Mouse (Mus musculus) heart, adult 2 months (tissue): Measurements from ENCODE around the gene Kcnb1. TPM values are rescaled to one million over a fixed set of nuclear protein-coding genes. Genes with fewer than 3 reads are reported as not detected.
A peak's percentile ranks its signal among the peaks of the same experiment; 100 is the strongest.

Source experiments
- DNase-seq, 2 experiments: peaks; one replicate each; pipeline ENCODE4 v3.0.0; 2021
- H3K27ac ChIP-seq: fragments of 200-600 bp; 2 replicates; pipeline ENCODE4 v1.8.1; 2022
- H3K27me3 ChIP-seq: fragments of 200-500 bp; 2 replicates; pipeline ENCODE4 v1.6.1; 2012; ENCODE audit warnings: mild to moderate bottlenecking, low read length, inconsistent platforms, mixed read lengths; ENCODE audit not compliant: control insufficient read depth, insufficient read depth
- H3K36me3 ChIP-seq: fragments of 200-500 bp; 2 replicates; pipeline ENCODE4 v1.6.1; 2012; ENCODE audit warnings: low read length, inconsistent platforms; ENCODE audit not compliant: control insufficient read depth, insufficient read depth
- H3K4me1 ChIP-seq: fragments of 200-500 bp; 2 replicates; pipeline ENCODE4 v1.6.1; 2011; ENCODE audit warnings: low read length; ENCODE audit not compliant: control insufficient read depth, insufficient read depth
- H3K4me3 ChIP-seq: fragments of 200-600 bp; 2 replicates; pipeline ENCODE4 v1.8.1; 2022
- H3K79me2 ChIP-seq: fragments of 200-500 bp; replicated peaks from 2 replicates; pipeline ENCODE4 v1.6.1; 2012; ENCODE audit warnings: mild to moderate bottlenecking, inconsistent platforms, low read length, moderate library complexity, mixed read lengths; ENCODE audit not compliant: control insufficient read depth, insufficient read depth
- H3K9ac ChIP-seq: fragments of 200-500 bp; 2 replicates; pipeline ENCODE4 v1.6.1; 2012; ENCODE audit warnings: low read depth, mild to moderate bottlenecking, control low read depth, inconsistent platforms, low read length, mixed read lengths
- CTCF ChIP-seq: fragments of 200-600 bp; IDR thresholded peaks from 2 replicates; pipeline ENCODE4 v1.8.1; 2022; ENCODE audit warnings: antibody characterized with exemption, mild to moderate bottlenecking, moderate library complexity
- EP300 ChIP-seq: fragments of 200-500 bp; IDR thresholded peaks from 2 replicates; pipeline ENCODE4 v1.6.1; 2011; ENCODE audit warnings: low read depth, low read length, control low read depth; ENCODE audit not compliant: insufficient read depth
- POLR2A ChIP-seq: fragments of 200-500 bp; IDR thresholded peaks from 2 replicates; pipeline ENCODE4 v1.6.1; 2011; ENCODE audit warnings: mild to moderate bottlenecking, low read depth, low read length, control low read depth; ENCODE audit not compliant: insufficient read depth
- WGBS: fragments of 180-500 bp; shearing (Covaris S2); methylation state at CpG from one replicate; pipeline ENCODE4 v1.1.7; 2018; 5-methylcytosine and 5-hydroxymethylcytosine counted together
- intact Hi-C: fragments of 180-260 bp; cut with DNase I; formaldehyde crosslinking; loops from one replicate; pipeline ENCODE4 v1.15.1; 2025
- polyA plus RNA-seq: library from polyadenylated mRNA; depleted of rRNA; stranded (reverse); fragments of >200 nt; gene quantifications from 2 replicates; pipeline ENCODE4 v1.2.3, GENCODE M21; 2012
- total RNA-seq, 2 experiments: library from RNA; stranded (reverse); gene quantifications; 2 replicates each; pipeline ENCODE4 v1.2.3; 2021

Gene Kcnb1
- total and polyA plus RNA-seq, 3 experiments, result 17.2 to 38.8 (median 32.8) TPM

GRCm38 (mm10) chr2:167112737-167113136, 77.2 kb downstream of the Kcnb1 start:
- no peaks in the 10 kb centered on the region for H3K36me3 ChIP-seq
- no peaks in the 10 kb centered on the region for H3K79me2 ChIP-seq
- DNase-seq, result peak; percentile 76 to 92
- intact Hi-C loops, result loop anchor here (1.0 kb wide), 3 partner anchors 40 to 107 kb away; no protein-coding TSS in a partner anchor
- WGBS, result 46% methylated on average over 6 of the region's 6 CpGs
- TF ChIP-seq CTCF, result peak; percentile 95
- no peak for TF ChIP-seq POLR2A
- peak; percentile 96 for TF ChIP-seq EP300
- H3K4me1 ChIP-seq, result peaks cover 10% of the 10 kb centered on the region
- no peak overlapping the region for H3K4me3 ChIP-seq
- H3K27me3 ChIP-seq, result no peaks in the 10 kb centered on the region
- H3K27ac ChIP-seq, result no peak overlapping the region
- H3K9ac ChIP-seq, result no peak overlapping the region

DNA sequence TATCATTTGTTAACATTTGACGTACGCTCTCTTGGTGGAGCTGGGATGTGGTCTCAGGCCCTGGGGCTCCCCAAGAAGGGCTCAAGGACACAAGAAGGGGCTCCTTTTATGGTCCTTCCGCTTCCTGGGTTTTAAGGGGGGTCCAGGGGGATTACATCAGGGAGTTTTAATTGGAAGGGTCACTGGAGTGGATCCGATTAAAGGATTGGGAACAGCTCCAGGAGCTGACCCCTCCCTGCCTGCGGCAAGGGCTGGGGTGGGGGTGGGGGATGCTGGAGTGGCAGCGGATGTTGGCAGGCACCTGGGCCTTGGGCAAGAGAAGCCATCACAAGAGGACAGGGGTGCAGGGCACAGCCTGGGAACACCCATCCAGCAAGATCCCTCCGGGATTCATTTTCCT, 77.7 kb downstream of the Kcnb1 start:
- intact Hi-C loops, result loop anchor here (1.0 kb wide), 3 partner anchors 40 to 107 kb away; no protein-coding TSS in a partner anchor
- H3K79me2 ChIP-seq, result no peaks in the 10 kb centered on the region
- H3K4me1 ChIP-seq, result peaks cover 7% of the 10 kb centered on the region
- no peak overlapping the region for H3K9ac ChIP-seq
- H3K27me3 ChIP-seq, result no peaks in the 10 kb centered on the region
- WGBS, result 55% methylated on average over 7 of the region's 7 CpGs
- no peak for DNase-seq
- no peak for TF ChIP-seq CTCF
- no peak for TF ChIP-seq EP300
- no peak for TF ChIP-seq POLR2A
- no peak overlapping the region for H3K27ac ChIP-seq
- no peak overlapping the region for H3K4me3 ChIP-seq
- no peaks in the 10 kb centered on the region for H3K36me3 ChIP-seq

DNA sequence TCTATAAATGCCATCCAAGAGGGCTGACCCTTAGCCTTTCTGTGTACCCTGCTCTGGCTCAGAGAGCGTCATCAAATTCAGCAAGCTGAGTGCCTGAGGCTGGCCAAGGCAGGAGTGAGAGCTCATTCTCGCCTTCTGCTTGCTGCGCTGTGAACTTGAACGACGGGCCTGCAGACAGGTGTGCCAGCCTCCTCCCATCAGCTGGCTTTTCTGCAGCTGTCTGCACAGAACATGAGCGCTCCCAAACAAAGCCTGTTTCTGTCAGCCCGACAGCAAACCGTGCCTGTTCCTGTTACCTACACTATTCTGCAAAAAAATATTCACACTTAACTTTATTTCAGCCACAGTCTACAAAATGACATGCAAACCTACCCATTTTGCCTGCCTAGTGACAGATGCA, 80.4 kb downstream of the Kcnb1 start:
- no peaks in the 10 kb centered on the region for H3K27me3 ChIP-seq
- no peak for TF ChIP-seq CTCF
- no peak for TF ChIP-seq POLR2A
- TF ChIP-seq EP300, result no peak
- H3K9ac ChIP-seq, result no peak overlapping the region
- DNase-seq, result no peak
- 90% methylated on average over 8 of the region's 8 CpGs for WGBS
- no peak overlapping the region for H3K27ac ChIP-seq
- no peaks in the 10 kb centered on the region for H3K4me1 ChIP-seq
- no peak overlapping the region for H3K4me3 ChIP-seq
- H3K36me3 ChIP-seq, result no peaks in the 10 kb centered on the region
- intact Hi-C loops, result no loop called here
- H3K79me2 ChIP-seq, result no peaks in the 10 kb centered on the region

DNA sequence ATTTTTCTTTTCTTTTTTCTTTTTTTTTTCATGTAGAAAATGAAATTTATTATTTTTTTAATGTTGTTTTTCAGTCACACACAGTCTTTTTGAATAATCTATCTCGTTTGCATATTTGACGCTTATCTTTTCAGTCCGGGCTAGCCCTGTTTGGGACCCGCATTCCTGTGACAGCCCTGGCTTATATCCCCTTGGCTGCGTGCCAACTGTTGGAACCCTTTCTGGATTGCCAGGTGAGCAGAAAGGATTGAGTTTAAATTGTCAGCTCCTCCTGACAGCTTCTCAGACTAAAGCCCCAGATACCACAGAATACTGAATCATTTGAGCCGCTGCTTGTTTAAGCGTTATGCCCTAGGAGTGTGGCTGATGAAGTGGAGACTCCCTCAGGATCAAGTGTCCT, 86.4 kb downstream of the Kcnb1 start:
- 0 out of 2 replicates have a peak, but pooled peaks cover 1% of the 10 kb centered on the region for H3K4me1 ChIP-seq
- no peaks in the 10 kb centered on the region for H3K27me3 ChIP-seq
- intact Hi-C loops, result no loop called here
- no peak for DNase-seq
- H3K27ac ChIP-seq, result no peak overlapping the region
- 52% methylated on average over 7 of the region's 7 CpGs for WGBS
- no peak overlapping the region for H3K9ac ChIP-seq
- H3K4me3 ChIP-seq, result no peak overlapping the region
- TF ChIP-seq CTCF, result no peak
- no peak for TF ChIP-seq POLR2A
- TF ChIP-seq EP300, result no peak
- no peaks in the 10 kb centered on the region for H3K36me3 ChIP-seq
- no peaks in the 10 kb centered on the region for H3K79me2 ChIP-seq

GRCm38 (mm10) chr2:167101743-167102441, 88.1 kb downstream of the Kcnb1 start:
- 0 out of 2 replicates have a peak, but pooled peaks cover 1% of the 10 kb centered on the region for H3K4me1 ChIP-seq
- 0 out of 2 replicates have a peak overlapping the region, but pooled peaks have one; percentile 12 for H3K4me3 ChIP-seq
- 44% methylated on average over 17 of the region's 17 CpGs for WGBS
- no peak overlapping the region for H3K27ac ChIP-seq
- H3K36me3 ChIP-seq, result no peaks in the 10 kb centered on the region
- no peaks in the 10 kb centered on the region for H3K27me3 ChIP-seq
- H3K79me2 ChIP-seq, result no peaks in the 10 kb centered on the region
- H3K9ac ChIP-seq, result no peak overlapping the region
- intact Hi-C loops, result no loop called here
- DNase-seq, result peak in 1 of 2 experiments; percentile 73
- TF ChIP-seq EP300, result no peak
- TF ChIP-seq CTCF, result no peak
- TF ChIP-seq POLR2A, result no peak

GRCm38 (mm10) chr2:167094688-167095087, 95.3 kb downstream of the Kcnb1 start:
- WGBS, result 73% methylated on average over 4 of the region's 4 CpGs
- no peak overlapping the region for H3K27ac ChIP-seq
- intact Hi-C loops, result no loop called here

More at GRCm38 (mm10) chr2:167094688-167095087, 95.3 kb downstream of the Kcnb1 start:
- H3K4me1 ChIP-seq, result no peaks in the 10 kb centered on the region
- no peaks in the 10 kb centered on the region for H3K36me3 ChIP-seq
- H3K27me3 ChIP-seq, result no peaks in the 10 kb centered on the region
- TF ChIP-seq POLR2A (no peak), CTCF (no peak), EP300 (no peak)
- no peak overlapping the region for H3K9ac ChIP-seq
- no peaks in the 10 kb centered on the region for H3K79me2 ChIP-seq
- no peak for DNase-seq
- no peak overlapping the region for H3K4me3 ChIP-seq
